Mouse (Mus musculus) 3T3-L1 (cell line): Measurements from ENCODE around the gene Fam185a.
A peak's percentile ranks its signal among the peaks of the same experiment; 100 is the strongest.

Experiments used
- DNase-seq: peaks from one replicate; pipeline ENCODE4 v3.0.0-alpha.2; 2015; ENCODE audit warnings: low read depth, low spot score

Gene Fam185a

DNA sequence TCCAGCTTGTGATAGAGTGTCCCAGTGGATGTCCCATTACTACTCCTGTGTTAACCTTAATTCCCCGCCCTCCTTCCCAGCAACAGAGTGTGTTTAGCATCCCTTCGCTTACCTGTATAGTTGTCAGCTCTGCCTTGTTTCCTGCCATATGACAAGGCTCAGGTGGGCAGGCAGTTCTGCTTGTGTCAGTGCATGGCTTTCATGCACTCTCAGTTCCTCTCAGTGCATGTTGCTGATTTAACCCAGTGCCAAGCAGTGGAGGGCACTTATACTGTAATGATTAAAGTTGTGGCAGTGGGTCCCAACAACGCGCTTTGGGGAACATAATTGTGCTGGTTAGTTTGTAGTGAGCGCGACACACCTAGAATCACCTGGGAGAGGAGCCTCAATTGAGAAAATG, 1.9 kb downstream of the Fam185a start:
- no peak for DNase-seq

DNA sequence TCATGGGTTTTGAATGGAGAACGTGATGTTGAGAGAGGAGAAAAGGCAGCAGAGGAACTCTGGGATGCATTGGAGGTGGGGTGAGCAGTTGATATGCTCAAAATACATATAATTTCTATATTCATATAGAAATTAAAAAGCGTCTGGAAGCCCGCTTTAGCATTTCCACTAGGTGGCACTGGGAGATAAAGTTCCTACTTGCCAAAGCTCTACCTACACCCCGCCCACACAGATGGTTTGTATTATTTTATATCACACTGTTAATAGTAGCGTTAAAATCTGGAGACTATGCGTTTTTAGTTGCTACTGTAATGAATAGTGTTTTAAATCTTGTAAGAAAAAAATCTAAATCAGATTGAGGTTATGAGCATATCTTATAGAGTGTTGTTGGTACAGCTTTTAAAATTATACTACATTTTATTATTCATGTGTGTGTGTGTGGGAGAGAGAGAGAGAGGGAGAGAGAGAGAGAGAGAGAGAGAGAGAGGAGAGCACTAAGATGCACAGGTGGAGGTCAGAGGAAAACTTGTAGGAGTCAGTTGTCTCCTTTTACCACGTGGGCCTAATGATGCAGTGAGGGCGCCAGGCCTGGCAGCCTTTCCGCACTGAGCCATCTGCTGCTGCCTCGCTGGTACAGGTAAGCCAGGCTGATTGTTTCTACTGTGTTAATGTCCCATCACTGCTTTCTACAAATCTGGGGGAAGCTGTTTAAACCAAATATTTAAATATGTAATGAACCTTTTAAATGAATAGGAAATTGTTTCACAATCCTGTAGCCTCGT, 9.6 kb downstream of the Fam185a start:
- peak; percentile 92 for DNase-seq

DNA sequence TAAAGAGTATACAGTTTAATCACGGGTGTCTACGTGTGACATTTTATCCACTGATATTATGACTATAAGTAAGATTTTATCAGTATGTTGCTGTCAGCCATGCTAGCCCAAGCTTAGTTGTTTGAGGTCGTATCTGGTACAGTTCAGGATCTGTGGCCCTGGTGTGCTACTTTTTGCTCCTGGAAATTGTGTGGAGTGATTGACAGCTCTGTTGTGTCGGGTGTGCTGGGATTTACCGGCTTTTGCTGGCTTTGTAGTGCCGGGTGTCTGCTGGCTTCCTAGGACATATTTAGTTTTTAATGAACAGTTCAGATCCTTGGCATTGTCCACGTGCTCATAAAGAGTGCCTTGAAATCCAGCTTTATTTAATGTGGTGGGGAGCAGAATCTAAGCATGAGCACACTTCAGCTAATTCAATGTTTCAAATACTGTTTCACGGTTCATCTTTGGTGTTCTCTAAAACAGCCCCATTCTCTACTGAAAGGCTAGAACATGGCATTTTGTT, 11.8 kb downstream of the Fam185a start:
- no peak for DNase-seq

DNA sequence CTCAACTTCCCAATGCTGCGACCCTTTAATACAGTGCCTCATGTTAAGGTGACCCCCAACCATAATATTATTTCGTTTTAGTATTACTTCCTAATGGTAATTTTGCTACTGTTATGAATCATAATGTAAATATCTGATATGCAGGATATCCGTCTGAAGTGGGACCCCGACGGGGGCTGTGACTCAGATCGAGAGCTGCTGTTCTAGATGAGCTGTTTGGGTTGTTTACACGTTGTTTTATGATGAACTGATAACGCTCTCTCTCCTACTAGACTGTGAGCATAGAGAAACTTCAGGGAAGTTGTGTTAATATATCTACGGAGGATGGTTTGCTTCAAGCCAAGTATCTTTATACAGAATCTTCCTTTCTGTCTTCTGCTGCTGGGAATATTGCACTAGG, 13.7 kb downstream of the Fam185a start:
- no peak for DNase-seq

DNA sequence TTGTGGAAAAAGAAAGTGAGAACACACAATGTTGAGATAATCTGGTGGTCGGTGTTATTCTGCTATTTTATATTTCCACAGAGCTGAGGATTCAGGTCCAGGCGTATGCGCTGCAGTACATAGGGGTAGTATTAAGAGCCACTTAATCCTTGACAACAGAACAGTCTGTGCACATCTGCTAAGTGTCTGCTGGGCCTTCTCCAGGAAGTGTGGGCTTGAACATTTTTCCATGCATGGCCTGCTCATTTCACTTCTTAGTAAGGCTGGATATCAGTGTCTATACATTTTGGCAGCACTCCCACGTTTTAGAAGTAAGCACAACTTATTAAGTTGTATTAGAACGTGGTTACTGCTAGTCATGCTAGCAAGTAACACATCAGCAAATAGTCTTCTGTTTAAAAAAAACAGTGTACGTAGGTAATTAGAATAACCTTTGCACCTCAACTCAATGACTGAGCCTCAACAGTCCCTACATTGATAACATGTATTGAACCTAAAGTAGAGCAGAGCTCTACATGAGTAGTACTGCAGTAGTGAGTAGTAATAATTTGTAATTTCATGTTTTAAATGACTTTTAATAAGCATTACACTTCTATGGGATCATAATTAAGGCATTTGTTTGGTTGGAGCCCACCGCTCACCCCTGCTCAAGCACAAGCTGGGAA, 14.8 kb downstream of the Fam185a start:
- DNase-seq, result no peak

DNA sequence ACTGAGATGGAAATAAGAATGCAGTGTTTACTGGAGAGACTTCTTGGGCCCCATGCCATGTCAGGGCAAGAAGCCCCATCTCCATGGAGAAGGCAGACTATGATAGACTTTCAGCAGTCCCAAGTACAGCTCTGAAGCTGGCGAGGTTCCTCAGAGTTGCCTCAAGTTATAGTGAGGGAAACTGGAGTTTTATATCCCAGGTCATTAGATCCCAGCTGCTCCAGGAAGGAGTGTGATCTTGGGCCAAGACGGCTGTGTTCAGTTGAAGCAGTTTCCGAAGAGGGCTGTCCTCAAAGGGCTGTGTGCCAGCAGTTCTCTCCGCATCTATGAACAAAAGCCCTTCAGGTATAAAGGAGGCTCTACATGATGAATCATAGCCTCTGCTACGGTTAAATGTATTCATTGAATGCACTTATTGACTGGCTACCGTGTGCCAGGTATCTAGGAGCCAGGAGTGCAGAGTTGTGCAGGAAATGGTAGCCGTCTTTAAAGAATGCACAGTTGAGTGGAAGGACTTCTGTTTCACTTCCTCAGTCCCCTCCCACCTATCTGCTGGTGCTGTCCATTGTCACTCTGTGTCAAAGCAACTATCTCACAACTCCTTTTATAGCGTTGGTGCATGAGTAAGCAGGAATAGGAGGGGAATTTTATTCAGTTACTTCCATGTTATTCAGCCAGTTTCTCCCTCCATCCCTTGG, 16.2 kb downstream of the Fam185a start:
- no peak for DNase-seq

DNA sequence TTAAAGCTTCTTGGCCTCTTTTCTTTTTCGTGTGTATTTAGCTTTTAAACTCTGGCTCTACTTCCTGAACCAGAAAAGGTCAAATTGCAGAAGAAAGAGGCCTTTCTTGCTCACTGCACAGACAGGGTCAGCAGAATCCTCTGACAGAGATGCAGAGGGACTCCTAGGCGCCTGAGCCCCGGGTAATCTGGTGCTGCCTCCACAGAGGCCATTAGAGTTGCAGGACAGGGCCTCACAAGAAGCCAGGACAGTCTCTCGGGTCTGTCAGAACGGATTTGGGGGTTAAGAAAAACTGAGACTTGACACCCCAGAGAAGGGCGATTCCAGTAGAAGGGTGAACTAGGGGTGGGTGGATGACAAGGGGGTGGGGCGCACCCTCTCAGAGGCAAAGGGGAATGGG, 42.6 kb downstream of the Fam185a start:
- DNase-seq, result no peak

DNA sequence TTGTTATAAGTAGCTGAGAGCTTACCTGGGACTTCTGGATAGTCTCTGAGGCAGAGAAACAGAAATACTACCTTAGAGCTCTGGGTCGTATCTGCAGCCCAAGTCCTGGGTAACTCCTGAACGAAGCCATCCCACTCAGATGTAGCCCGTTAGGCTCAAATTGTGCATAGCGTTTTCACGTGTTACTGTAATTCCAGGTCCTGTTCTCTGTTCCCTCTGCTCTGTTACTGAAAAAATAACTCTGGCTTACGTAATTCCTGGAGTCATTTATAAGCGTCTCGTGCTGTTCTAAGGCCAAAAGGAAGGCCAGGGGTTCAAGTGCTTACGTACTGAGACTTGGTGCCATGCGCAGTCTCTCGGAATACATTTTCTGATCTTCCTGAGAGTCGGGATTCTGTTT, 43.3 kb downstream of the Fam185a start:
- DNase-seq, result no peak

DNA sequence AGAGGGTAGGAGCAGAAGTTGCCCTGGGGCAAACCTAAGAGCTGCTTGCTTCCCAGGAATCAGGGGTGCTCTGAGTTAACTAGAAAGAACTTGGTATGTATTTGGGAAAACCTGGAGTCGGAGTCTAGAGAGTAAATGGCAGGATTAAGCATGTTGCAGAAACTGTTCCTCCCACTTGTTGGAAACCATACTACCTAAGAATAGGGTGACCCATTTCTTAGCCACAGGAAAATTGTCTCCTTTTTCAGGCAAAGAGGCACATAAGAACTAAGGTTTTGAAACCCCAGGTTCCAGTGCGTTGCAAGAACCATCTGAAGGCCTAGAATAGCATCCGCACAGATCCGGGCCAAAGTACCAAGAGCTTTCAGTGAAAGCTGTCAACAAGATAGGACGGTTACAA, 53.7 kb downstream of the Fam185a start:
- no peak for DNase-seq

DNA sequence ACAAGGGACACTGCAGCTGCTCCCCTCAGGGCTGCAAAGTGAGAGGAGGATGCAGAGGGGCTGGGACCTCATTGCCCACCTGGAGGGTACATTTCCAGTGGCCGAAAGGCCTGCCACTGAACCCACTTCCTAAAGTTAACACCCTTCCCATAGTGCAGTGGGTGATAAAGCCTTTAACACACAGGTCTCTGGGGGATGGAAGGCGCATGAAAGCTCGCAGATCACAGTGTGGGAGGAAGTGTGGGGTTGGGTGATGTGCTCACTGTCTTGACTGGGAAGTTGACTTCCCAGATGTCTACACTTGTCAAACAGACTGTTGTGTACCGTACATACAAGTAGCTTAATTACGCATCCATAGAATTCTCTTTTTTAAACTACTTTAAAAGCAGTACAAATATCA, 55.0 kb downstream of the Fam185a start:
- no peak for DNase-seq

DNA sequence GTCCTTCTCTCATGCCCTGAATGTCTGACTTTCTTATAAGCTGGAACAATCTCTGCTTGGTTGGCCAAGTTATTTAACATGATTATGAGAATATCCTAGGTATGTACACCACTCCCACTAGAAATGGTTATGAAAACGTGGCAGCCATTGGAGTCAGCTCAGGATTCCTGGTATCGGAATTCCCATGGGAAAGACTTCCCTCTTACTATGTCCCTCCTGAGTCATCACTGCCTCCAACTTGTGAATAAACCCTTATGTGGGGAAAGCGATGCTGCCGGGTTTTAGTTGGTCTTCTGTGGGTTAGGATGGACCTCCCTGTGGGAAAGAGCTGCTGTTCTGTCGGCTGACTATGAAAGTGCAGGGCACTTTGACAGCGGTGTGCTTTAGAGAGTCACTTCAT, 56.8 kb downstream of the Fam185a start:
- DNase-seq, result peak; percentile 83

DNA sequence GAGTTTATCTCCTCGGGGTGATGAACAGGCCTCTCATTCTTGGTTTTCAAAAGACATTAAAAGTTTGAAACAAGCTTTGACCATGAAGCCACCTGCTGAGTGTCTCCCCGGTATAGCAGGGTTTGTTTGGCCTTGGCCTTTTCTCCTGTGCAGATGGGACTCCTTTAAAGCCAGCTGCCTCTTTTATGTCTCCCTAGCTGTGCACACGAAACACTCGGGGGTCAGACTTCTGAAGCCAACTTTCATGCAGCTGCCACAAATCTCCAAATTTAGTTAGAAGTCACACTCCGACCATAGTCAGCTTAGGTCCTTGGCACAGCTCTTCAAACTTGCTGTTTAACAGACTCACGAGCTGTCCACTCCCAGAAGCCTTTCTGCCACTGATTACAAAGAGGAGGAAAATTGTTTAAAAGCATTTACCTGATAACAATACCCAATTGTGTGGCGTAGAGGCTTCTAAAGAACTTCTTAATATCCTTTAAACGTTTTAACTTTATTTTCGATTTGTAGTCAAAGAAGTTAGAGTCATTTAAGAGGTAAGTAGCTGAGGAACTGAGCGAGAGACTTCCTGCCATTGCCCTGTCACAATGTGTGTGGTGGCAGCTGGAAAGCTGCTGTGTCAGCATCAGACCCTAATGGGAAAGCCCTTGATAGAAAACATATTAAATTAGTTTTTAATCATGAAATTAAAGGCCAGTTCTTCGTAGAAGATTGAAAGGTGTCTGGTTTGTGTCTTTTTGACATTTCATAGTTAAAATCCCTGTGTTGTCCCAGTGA, 57.9 kb downstream of the Fam185a start:
- DNase-seq, result no peak

DNA sequence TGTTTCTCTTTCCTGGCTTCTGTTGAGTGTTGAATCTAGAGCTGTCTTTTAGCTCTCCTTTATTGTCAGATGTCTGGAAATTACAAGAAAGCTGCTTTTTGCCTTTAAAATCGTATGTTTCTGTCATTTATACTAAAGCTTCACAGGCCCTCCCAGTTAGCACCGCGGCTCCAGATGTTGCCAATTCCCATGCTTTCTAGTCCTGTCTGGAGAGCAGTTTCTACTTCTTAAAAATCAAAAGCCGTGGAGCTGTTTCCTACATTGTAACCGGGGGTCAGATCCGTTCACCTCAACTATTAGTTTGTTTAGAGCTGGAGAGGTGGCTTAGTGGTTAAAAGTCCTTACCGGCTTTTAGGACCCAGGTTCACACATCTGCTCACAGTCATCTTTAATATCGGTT, 58.5 kb downstream of the Fam185a start:
- DNase-seq, result no peak

DNA sequence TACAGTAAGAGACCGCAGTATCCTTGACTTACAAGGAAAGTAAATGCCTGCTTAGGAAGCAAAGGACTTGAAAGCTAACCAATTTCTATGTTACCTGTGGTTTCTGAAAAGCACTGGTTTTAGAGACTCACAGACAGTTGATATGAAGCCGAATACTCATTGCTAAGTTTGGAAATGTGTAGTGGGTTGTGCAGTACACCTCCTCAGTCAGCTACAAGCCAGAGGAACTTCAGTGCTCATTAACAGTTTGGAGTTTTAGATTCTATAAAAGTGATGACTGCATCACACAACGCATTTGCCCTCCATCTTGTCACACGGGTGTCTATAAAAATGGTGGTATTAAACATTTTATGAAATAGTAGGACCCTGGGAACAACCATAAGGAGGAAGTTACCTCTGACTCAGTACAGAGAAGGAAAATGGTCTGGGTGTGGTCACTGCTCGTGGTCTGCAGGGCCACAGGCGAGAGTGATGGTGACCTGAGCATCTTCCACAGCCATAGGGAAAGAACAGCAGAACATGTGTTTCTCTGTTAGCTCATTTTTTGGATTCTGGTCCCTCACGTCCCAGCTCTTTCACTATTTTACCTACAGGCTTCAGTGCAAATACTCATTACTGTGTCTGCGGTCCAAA, 60.6 kb downstream of the Fam185a start:
- no peak for DNase-seq

DNA sequence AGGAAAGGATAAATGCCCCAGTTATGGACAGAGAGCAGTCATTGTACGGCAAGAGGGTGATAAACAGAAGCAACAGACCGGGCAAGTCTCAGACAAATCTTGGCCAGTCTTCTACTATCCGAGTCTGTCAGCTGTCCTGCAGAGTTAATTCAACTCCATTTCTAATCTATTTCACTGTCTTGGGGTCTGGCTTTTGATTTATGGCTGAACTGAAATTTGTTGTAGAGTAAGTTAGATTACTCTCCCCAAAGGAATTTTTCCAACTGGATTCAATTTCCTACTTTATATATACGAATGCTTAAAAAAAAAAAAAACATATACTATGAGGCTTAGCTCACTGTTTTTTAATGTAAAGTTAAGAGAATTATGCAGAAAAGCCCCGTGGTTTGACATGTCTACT, 62.0 kb downstream of the Fam185a start:
- DNase-seq, result peak; percentile 70

DNA sequence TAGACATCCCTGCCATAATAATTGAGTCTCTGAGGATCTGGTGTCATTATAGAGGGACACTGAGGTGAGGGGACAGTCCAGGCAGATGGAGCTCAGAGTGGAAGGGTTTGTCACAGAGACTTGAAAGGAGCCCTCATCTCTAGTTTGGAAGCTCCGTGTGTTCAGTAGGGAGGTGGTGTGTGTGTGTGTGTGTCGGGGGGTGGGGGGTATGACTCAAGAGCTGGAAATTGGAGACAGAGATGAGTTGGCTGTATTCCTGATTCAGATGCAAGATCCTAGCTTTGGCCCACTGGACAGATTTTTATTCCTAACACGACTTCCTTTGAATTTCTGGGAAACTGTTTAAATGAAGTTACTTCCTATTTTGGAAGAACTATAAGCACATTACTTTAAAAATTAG, 62.5 kb downstream of the Fam185a start:
- DNase-seq, result peak; percentile 91

DNA sequence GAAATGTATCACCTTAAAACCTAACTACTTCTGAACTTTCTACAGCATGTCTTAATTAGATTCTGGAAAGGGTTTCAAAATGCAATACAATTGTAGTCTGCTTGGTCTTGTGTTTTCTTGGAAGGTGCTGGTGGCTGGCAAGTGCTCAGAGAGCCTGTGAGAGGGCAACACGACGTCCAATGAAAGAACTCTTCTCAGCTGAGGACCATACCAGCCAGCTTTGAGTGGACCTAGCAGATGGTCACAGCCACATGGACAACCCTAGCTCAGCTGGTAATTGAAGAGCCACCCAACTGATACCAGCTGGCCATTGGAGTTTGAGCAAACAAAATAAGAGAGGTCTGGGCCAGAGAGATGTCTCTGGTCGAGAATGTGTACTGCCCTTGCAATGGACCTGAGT, 63.0 kb downstream of the Fam185a start:
- no peak for DNase-seq

DNA sequence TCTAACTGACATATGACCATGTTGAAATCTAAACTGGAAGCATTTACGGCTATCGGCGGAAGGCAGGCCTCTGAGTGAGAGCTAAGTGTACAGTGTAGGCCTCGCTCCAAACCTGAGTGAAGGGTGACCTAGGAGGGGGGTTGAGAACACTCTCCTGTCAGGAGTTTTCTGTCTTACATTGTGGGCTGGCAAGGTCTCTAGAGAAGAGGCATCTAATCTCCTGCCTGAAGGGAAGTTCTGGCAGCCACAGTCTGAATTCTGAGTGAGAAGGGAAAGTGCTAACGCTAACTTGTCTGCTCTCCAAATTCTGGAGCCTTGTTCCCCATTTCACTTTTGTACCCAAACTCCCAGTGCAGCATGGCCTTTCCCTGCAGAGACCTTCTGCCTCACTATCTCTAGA, 63.7 kb downstream of the Fam185a start:
- no peak for DNase-seq

DNA sequence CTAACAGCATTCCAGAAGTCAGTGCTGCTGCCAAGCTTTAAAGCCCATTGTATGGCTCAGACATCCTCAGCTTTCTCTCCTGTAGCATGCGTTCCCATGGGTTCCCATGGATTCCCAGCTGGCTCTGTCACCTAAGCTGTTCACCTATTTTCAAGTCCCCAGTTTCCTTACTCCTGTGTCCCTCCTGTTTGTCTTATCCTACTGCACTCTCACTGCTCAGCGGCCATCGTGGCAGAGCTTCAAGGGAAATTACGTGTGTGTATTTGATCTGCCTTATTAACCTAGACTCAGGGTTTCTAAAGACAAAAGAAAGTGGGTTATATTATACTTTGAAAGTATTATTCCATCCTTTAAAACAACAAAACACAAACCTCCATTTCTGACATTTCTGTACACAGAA, 64.4 kb downstream of the Fam185a start:
- no peak for DNase-seq

DNA sequence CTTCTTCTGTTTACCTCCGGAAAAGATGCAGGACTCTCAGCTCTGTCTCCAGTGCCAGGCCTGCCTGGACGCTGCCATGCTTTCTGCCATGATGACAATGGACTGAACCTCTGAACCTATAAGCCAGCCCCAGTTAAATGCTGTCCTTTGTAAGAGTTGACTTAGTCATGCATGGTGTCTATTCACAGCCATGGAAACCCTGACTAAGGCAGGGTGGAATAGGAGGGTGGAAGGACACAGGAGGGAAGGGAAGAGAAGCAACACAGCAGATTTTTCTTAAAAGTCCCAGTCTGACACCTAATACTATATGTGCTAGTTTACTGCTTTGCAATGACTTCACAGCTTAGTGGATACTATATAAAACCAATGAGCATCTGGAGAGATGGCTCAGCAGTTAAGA, 66.7 kb downstream of the Fam185a start:
- DNase-seq, result no peak

DNA sequence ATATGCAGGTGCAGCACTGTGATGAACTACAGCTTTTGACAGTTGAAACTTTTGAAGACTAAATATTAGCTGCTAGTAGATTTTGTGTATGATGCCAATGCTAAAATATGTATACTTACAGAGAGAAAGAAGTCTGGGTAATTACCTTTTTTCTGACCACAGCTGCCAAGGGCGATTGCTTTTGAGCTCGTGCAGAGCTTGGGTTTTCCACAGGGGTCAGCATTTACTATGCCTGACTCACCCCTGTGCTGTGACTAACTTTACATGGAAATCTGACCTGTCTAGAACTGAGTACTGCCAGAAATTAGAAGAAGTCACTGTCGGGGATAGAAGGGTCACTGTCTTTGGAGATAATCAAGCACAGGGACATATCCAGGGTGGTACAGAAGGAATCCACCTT, 67.5 kb downstream of the Fam185a start:
- peak; percentile 92 for DNase-seq
